23 mouse cellular contexts compared by ENCODE assay signal in the genomic region with DNA sequence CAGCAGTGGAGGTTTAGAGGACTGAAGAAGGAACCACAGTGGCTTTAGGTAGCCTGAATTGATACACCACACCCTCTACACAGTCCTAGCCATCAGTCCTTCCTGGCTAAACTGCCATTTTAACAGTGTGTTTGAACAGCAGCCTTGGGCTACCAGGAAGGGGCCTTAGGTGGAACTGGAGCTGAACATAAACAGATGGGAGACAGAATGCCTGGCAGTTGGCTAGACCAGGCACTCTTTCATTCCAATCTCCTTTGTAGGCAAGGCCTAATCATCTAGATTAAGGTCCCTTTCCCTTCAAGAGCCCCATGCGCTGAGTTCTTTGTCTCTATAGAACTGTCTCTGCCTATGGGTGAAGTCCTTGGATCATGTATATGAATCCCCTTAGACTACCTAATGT. TPM values are rescaled to one million over a fixed set of nuclear protein-coding genes. Genes with fewer than 3 reads are reported as not detected.
DNase-seq lines count a peak whose midpoint lies in the region; ATAC-seq lines count a peak whose summit lies in the region.
"Had no signal": no experiment of that assay in that cellular context is flagged by ENCODE, and none has a peak within 500 bp of the region (broad histone marks: within the 10 kb centered on the region; RNA-seq: fewer than 3 reads in every experiment).

No protein-coding gene starts in this region.

- no peak overlapping the region for H3K4me3 ChIP-seq in hindbrain, embryonic 10.5 days
- no peak overlapping the region for H3K4me3 ChIP-seq in hindbrain, embryonic 11.5 days (ENCODE audit: low read depth, low read length)
- no peak overlapping the region for H3K4me3 ChIP-seq in neural tube, embryonic 15.5 days (replicated peaks)
- H3K4me3 ChIP-seq: embryonic facial prominence, embryonic 12.5 days; embryonic facial prominence, embryonic 15.5 days; heart, embryonic 12.5 days; heart, embryonic 15.5 days; hindbrain, embryonic 12.5 days; hindbrain, embryonic 15.5 days had no signal

- H3K36me3 ChIP-seq in hindbrain, embryonic 10.5 days = 0 out of 2 replicates have a peak, but pooled peaks cover 3% of the 10 kb centered on the region
- H3K36me3 ChIP-seq in hindbrain, embryonic 11.5 days (ENCODE audit: control insufficient read depth, insufficient read depth, low read length) = no peaks in the 10 kb centered on the region
- H3K36me3 ChIP-seq in neural tube, embryonic 15.5 days = peaks cover 18% of the 10 kb centered on the region
- H3K36me3 ChIP-seq: embryonic facial prominence, embryonic 12.5 days; embryonic facial prominence, embryonic 15.5 days; G1E; heart, embryonic 12.5 days; heart, embryonic 15.5 days had no signal

- H3K27me3 ChIP-seq in hindbrain, embryonic 10.5 days (ENCODE audit: insufficient read depth, poor library complexity, severe bottlenecking) = no peaks in the 10 kb centered on the region; the same call in 1 of the 2 replicates
- no peaks in the 10 kb centered on the region for H3K27me3 ChIP-seq in hindbrain, embryonic 11.5 days (ENCODE audit: control insufficient read depth, insufficient read depth, low read length)
- no peaks in the 10 kb centered on the region for H3K27me3 ChIP-seq in neural tube, embryonic 15.5 days (replicated peaks)
- H3K27me3 ChIP-seq: embryonic facial prominence, embryonic 12.5 days; embryonic facial prominence, embryonic 15.5 days; heart, embryonic 15.5 days; hindbrain, embryonic 12.5 days; hindbrain, embryonic 15.5 days had no signal

- 98% methylated on average over 1 of the region's 1 CpGs for WGBS in hindbrain, embryonic 10.5 days
- WGBS in hindbrain, embryonic 11.5 days = 97% methylated on average over 1 of the region's 1 CpGs
- WGBS in neural tube, embryonic 15.5 days = 100% methylated on average over 1 of the region's 1 CpGs

- 0 out of 2 replicates have a peak overlapping the region, but pooled peaks have one; percentile 70 for H3K27ac ChIP-seq in hindbrain, embryonic 10.5 days
- no peak overlapping the region for H3K27ac ChIP-seq in hindbrain, embryonic 11.5 days (ENCODE audit: low read depth, low read length)
- no peak overlapping the region for H3K27ac ChIP-seq in neural tube, embryonic 15.5 days (replicated peaks)
- H3K27ac ChIP-seq: embryonic facial prominence, embryonic 12.5 days; embryonic facial prominence, embryonic 15.5 days; heart, embryonic 15.5 days; hindbrain, embryonic 12.5 days; hindbrain, embryonic 15.5 days had no signal

- peaks cover 41% of the 10 kb centered on the region for H3K4me1 ChIP-seq in hindbrain, embryonic 10.5 days (replicated peaks)
- H3K4me1 ChIP-seq in hindbrain, embryonic 11.5 days (replicated peaks; ENCODE audit: control insufficient read depth, insufficient read depth, low read length) = 0 out of 2 replicates have a peak, but pooled peaks cover 4% of the 10 kb centered on the region
- peaks cover 6% of the 10 kb centered on the region for H3K4me1 ChIP-seq in neural tube, embryonic 15.5 days
- H3K4me1 ChIP-seq: embryonic facial prominence, embryonic 12.5 days; embryonic facial prominence, embryonic 15.5 days; heart, embryonic 15.5 days had no signal

- H3K9ac ChIP-seq in hindbrain, embryonic 11.5 days (ENCODE audit: low read depth, low read length) = no peak overlapping the region
- H3K9ac ChIP-seq in neural tube, embryonic 15.5 days (replicated peaks) = no peak overlapping the region
- H3K9ac ChIP-seq: embryonic facial prominence, embryonic 12.5 days; embryonic facial prominence, embryonic 15.5 days; heart, embryonic 12.5 days; heart, embryonic 15.5 days; hindbrain, embryonic 12.5 days; hindbrain, embryonic 15.5 days had no signal

- DNase-seq in cerebellum, adult 18-20 months = peak; percentile 41 to 57
- DNase-seq in cerebellum, postnatal 10 days = peak; percentile 56 to 60
- no peak for DNase-seq in cerebellum, adult 9-10 months
- no peak for DNase-seq in hindbrain, embryonic 10.5 days (ENCODE audit: low spot score)
- no peak for DNase-seq in hindbrain, embryonic 11.5 days (ENCODE audit: low spot score)
- DNase-seq: adrenal gland, postnatal 14 days; B cell, adult 2 months; gastrocnemius, postnatal 25 days; heart, adult 18-20 months; heart, postnatal 10 days; heart, postnatal 36 days; kidney, adult 2 months had no signal

- H3K9me3 ChIP-seq in hindbrain, embryonic 10.5 days = no peaks in the 10 kb centered on the region
- no peaks in the 10 kb centered on the region for H3K9me3 ChIP-seq in hindbrain, embryonic 11.5 days (ENCODE audit: control insufficient read depth, low read length)
- H3K9me3 ChIP-seq in neural tube, embryonic 15.5 days (replicated peaks) = no peaks in the 10 kb centered on the region
- H3K9me3 ChIP-seq: embryonic facial prominence, embryonic 12.5 days; embryonic facial prominence, embryonic 15.5 days; G1E; heart, embryonic 12.5 days; heart, embryonic 15.5 days; hindbrain, embryonic 12.5 days; hindbrain, embryonic 15.5 days had no signal

- no peak overlapping the region for H3K4me2 ChIP-seq in hindbrain, embryonic 11.5 days (replicated peaks; ENCODE audit: low read depth, low read length)
- H3K4me2 ChIP-seq in neural tube, embryonic 15.5 days = no peak overlapping the region
- H3K4me2 ChIP-seq: embryonic facial prominence, embryonic 12.5 days; embryonic facial prominence, embryonic 15.5 days; heart, embryonic 12.5 days; heart, embryonic 15.5 days; hindbrain, embryonic 12.5 days; hindbrain, embryonic 15.5 days had no signal

- ATAC-seq in cerebellum, adult (ENCODE audit: insufficient number of reproducible peaks, low FRiP score, low TSS enrichment) = no peak
- no peak for ATAC-seq in hindbrain, embryonic 11.5 days (ENCODE audit: low FRiP score)
- ATAC-seq in neural tube, embryonic 15.5 days (ENCODE audit: low FRiP score) = no peak
- ATAC-seq: intestine, postnatal 0 days; Patski had no signal

RNA-seq across cellular contexts. Expression of gene Cntn2, which starts 28.6 kb away (rescaled TPM):
- polyA plus RNA-seq in hindbrain, embryonic 10.5 days (2016; fragmentation: Nextera tagmentation; extraction: Ambion mirVana) = 41.2 and 87.6 TPM in 2 replicates
- 45.9 and 68.9 TPM in 2 replicates for polyA plus RNA-seq in hindbrain, embryonic 11.5 days (2014; fragmentation: Nextera tagmentation; extraction: Ambion mirVana)
- polyA plus RNA-seq in neural tube, embryonic 15.5 days (2015; fragmentation: Nextera tagmentation; extraction: Ambion mirVana) = 17.7 and 22.1 TPM in 2 replicates
- polyA plus RNA-seq: G1E had no signal

Comparison
In these comparisons a context has a peak if more than half of its experiments do, and no peak if none do; other contexts are left out.
1. DNase-seq: peak in cerebellum, adult 18-20 months (2 of 2) and cerebellum, postnatal 10 days (2 of 2); none in cerebellum, adult 9-10 months (single experiment), hindbrain, embryonic 10.5 days (single experiment) and hindbrain, embryonic 11.5 days (single experiment).